Mouse (Mus musculus) limb, embryonic 12.5 days (tissue): ENCODE results near the gene U2af2. TPM values are rescaled to one million over a fixed set of nuclear protein-coding genes. Genes with fewer than 3 reads are reported as not detected.

Source experiments
- ATAC-seq: fragments of 200-750 bp; cut with Nextera tagmentation; 2 replicates; pipeline ENCODE4 v1.8.0; 2017; ENCODE audit warnings: low read depth, moderate TSS enrichment; ENCODE audit not compliant: insufficient number of reproducible peaks, insufficient read depth, low FRiP score, low TSS enrichment
- H3K27ac ChIP-seq: fragments of 300-500 bp; sonication (generic); 2 replicates; pipeline ENCODE4 v1.5.1; 2016; ENCODE audit warnings: mild to moderate bottlenecking, moderate library complexity
- H3K27me3 ChIP-seq: fragments of 300-500 bp; sonication (generic); 2 replicates; pipeline ENCODE4 v1.6.1; 2016; ENCODE audit warnings: mild to moderate bottlenecking, moderate library complexity
- H3K36me3 ChIP-seq: fragments of 300-500 bp; sonication (generic); 2 replicates; pipeline ENCODE4 v1.6.1; 2016; ENCODE audit warnings: mild to moderate bottlenecking, moderate library complexity
- H3K4me1 ChIP-seq: fragments of 300-500 bp; sonication (generic); replicated peaks from 2 replicates; pipeline ENCODE4 v1.6.1; 2016
- H3K4me2 ChIP-seq: fragments of 300-500 bp; sonication (generic); 2 replicates; pipeline ENCODE4 v1.6.1; 2016; ENCODE audit warnings: mild to moderate bottlenecking, moderate library complexity
- H3K4me3 ChIP-seq: fragments of 300-500 bp; sonication (generic); replicated peaks from 2 replicates; pipeline ENCODE4 v1.5.1; 2016; ENCODE audit warnings: mild to moderate bottlenecking
- H3K9ac ChIP-seq: fragments of 300-500 bp; sonication (generic); replicated peaks from 2 replicates; pipeline ENCODE4 v1.6.1; 2016; ENCODE audit warnings: mild to moderate bottlenecking, moderate library complexity
- H3K9me3 ChIP-seq: fragments of 300-500 bp; sonication (generic); 2 replicates; pipeline ENCODE4 v1.6.1; 2016; ENCODE audit warnings: mild to moderate bottlenecking, moderate library complexity
- WGBS: fragments of 180-500 bp; shearing (Covaris S2); methylation state at CpG from one replicate; pipeline ENCODE4 v1.1.7; 2016; 5-methylcytosine and 5-hydroxymethylcytosine counted together
- polyA plus RNA-seq: library from polyadenylated mRNA; unstranded; fragments of >200 nt; fragmentation: Nextera tagmentation; extraction: Ambion mirVana; gene quantifications from 2 replicates; pipeline ENCODE4 v1.2.1, GENCODE M21; 2016

Gene U2af2
- polyA plus RNA-seq, 1 experiment from 2014 or later: 175 TPM

- Histone ChIP-seq H3K27ac (no peak overlapping the region), H3K4me3 (peak overlapping the region; percentile 61), H3K4me2 (peak overlapping the region; percentile 83), H3K27me3 (peaks cover 74% of the 10 kb centered on the region), H3K9ac (peak overlapping the region; percentile 84), H3K4me1 (peaks cover 54% of the 10 kb centered on the region), H3K9me3 (0 out of 2 replicates have a peak, but pooled peaks cover 3% of the 10 kb centered on the region), H3K36me3 (0 out of 2 replicates have a peak, but pooled peaks cover 3% of the 10 kb centered on the region)
- no peak for ATAC-seq
- WGBS: 2% methylated on average over 52 of the region's 55 CpGs
Measured at GRCm38 (mm10) chr7:5056651-5057263, 5.2 kb upstream of the U2af2 start.

- H3K9ac ChIP-seq: peak overlapping the region; percentile 84; the same call in 1 of the 2 replicates
- 0 out of 2 replicates have a peak, but pooled peaks cover 3% of the 10 kb centered on the region for H3K36me3 ChIP-seq
- H3K27ac ChIP-seq: no peak overlapping the region
- H3K9me3 ChIP-seq: 0 out of 2 replicates have a peak, but pooled peaks cover 3% of the 10 kb centered on the region
- no peak for ATAC-seq
- H3K4me3 ChIP-seq: peak overlapping the region; percentile 61
- peaks cover 68% of the 10 kb centered on the region for H3K27me3 ChIP-seq
- H3K4me1 ChIP-seq: peaks cover 48% of the 10 kb centered on the region
- H3K4me2 ChIP-seq: peak overlapping the region; percentile 83
- WGBS: 30% methylated on average over 8 of the region's 8 CpGs
Measured at GRCm38 (mm10) chr7:5057381-5057780, 4.6 kb upstream of the U2af2 start.

GRCm38 (mm10) chr7:5057804-5058203 is 4.1 kb upstream of the U2af2 start:
- ATAC-seq: no peak
- no peak overlapping the region for H3K27ac ChIP-seq
- 35% methylated on average over 11 of the region's 11 CpGs for WGBS
- H3K4me3 ChIP-seq: peak overlapping the region; percentile 61
- no peak overlapping the region for H3K9ac ChIP-seq
- H3K4me1 ChIP-seq: peaks cover 44% of the 10 kb centered on the region
- H3K36me3 ChIP-seq: 0 out of 2 replicates have a peak, but pooled peaks cover 3% of the 10 kb centered on the region
- H3K9me3 ChIP-seq: 0 out of 2 replicates have a peak, but pooled peaks cover 3% of the 10 kb centered on the region
- peak overlapping the region; percentile 83 for H3K4me2 ChIP-seq
- peaks cover 63% of the 10 kb centered on the region for H3K27me3 ChIP-seq

GRCm38 (mm10) chr7:5058631-5059030 is 3.3 kb upstream of the U2af2 start:
- 93% methylated on average over 1 of the region's 1 CpGs for WGBS
- H3K27ac ChIP-seq: no peak overlapping the region
- no peaks in the 10 kb centered on the region for H3K9me3 ChIP-seq
- no peaks in the 10 kb centered on the region for H3K36me3 ChIP-seq
- H3K4me2 ChIP-seq: no peak overlapping the region
- no peak for ATAC-seq
- H3K4me3 ChIP-seq: no peak overlapping the region
- no peak overlapping the region for H3K9ac ChIP-seq
- H3K4me1 ChIP-seq: peaks cover 40% of the 10 kb centered on the region
- H3K27me3 ChIP-seq: peaks cover 55% of the 10 kb centered on the region

GRCm38 (mm10) chr7:5059421-5059820 is 2.5 kb upstream of the U2af2 start:
- 95% methylated on average over 12 of the region's 12 CpGs for WGBS
- no peak for ATAC-seq
- Histone ChIP-seq H3K4me1 (peaks cover 40% of the 10 kb centered on the region), H3K9ac (no peak overlapping the region), H3K27me3 (peaks cover 47% of the 10 kb centered on the region), H3K4me2 (no peak overlapping the region), H3K36me3 (no peaks in the 10 kb centered on the region), H3K9me3 (no peaks in the 10 kb centered on the region), H3K27ac (no peak overlapping the region), H3K4me3 (peak overlapping the region; percentile 69; the same call in 1 of the 2 replicates)

- H3K36me3 ChIP-seq: no peaks in the 10 kb centered on the region; the same call in 1 of the 2 replicates
- H3K9me3 ChIP-seq: no peaks in the 10 kb centered on the region
- ATAC-seq: peak; percentile 6; the same call in 1 of the 2 replicates
- peaks cover 43% of the 10 kb centered on the region for H3K4me1 ChIP-seq
- peak overlapping the region; percentile 86 for H3K4me2 ChIP-seq
- 4% methylated on average over 27 of the region's 27 CpGs for WGBS
- H3K27ac ChIP-seq: peak overlapping the region; percentile 99
- H3K9ac ChIP-seq: peak overlapping the region; percentile 89
- H3K4me3 ChIP-seq: peak overlapping the region; percentile 69
- peaks cover 39% of the 10 kb centered on the region for H3K27me3 ChIP-seq
Measured at GRCm38 (mm10) chr7:5060239-5060731, 1.7 kb upstream of the U2af2 start.

- no peaks in the 10 kb centered on the region for H3K9me3 ChIP-seq
- peaks cover 30% of the 10 kb centered on the region for H3K27me3 ChIP-seq
- peak overlapping the region; percentile 86 for H3K4me2 ChIP-seq
- under 1% methylated on average over 54 of the region's 60 CpGs for WGBS
- ATAC-seq: peak; percentile 87
- H3K27ac ChIP-seq: peak overlapping the region; percentile 99
- H3K36me3 ChIP-seq: peaks cover 5% of the 10 kb centered on the region
- peaks cover 42% of the 10 kb centered on the region for H3K4me1 ChIP-seq
- H3K4me3 ChIP-seq: peak overlapping the region; percentile 69
- peak overlapping the region; percentile 89 for H3K9ac ChIP-seq
Measured at GRCm38 (mm10) chr7:5060944-5061773, 784 bp upstream of the U2af2 start.

- Histone ChIP-seq H3K9me3 (no peaks in the 10 kb centered on the region), H3K9ac (peak overlapping the region; percentile 89), H3K27me3 (peaks cover 17% of the 10 kb centered on the region), H3K4me1 (peaks cover 35% of the 10 kb centered on the region), H3K4me2 (peak overlapping the region; percentile 86), H3K36me3 (peaks cover 18% of the 10 kb centered on the region), H3K27ac (peak overlapping the region; percentile 99), H3K4me3 (peak overlapping the region; percentile 69)
- peak; percentile 27 for ATAC-seq
- under 1% methylated on average over 49 of the region's 51 CpGs for WGBS
Measured at GRCm38 (mm10) chr7:5062360-5063001, 538 bp downstream of the U2af2 start.

GRCm38 (mm10) chr7:5064886-5065285 is 2.9 kb downstream of the U2af2 start:
- Histone ChIP-seq H3K27ac (no peak overlapping the region), H3K36me3 (peaks cover 42% of the 10 kb centered on the region), H3K4me2 (no peak overlapping the region), H3K27me3 (no peaks in the 10 kb centered on the region), H3K9me3 (no peaks in the 10 kb centered on the region), H3K4me1 (peaks cover 24% of the 10 kb centered on the region), H3K4me3 (no peak overlapping the region), H3K9ac (no peak overlapping the region)
- ATAC-seq: no peak
- WGBS: 86% methylated on average over 6 of the region's 6 CpGs

- H3K36me3 ChIP-seq: peaks cover 98% of the 10 kb centered on the region
- 84% methylated on average over 1 of the region's 1 CpGs for WGBS
- no peak overlapping the region for H3K4me2 ChIP-seq
- no peak for ATAC-seq
- no peak overlapping the region for H3K27ac ChIP-seq
- no peaks in the 10 kb centered on the region for H3K27me3 ChIP-seq
- no peak overlapping the region for H3K4me3 ChIP-seq
- no peak overlapping the region; the same call in 1 of the 2 replicates for H3K9ac ChIP-seq
- H3K9me3 ChIP-seq: no peaks in the 10 kb centered on the region
- no peaks in the 10 kb centered on the region for H3K4me1 ChIP-seq
Measured at GRCm38 (mm10) chr7:5073586-5073985, 11.6 kb downstream of the U2af2 start.

- no peak overlapping the region for H3K4me3 ChIP-seq
- no peaks in the 10 kb centered on the region for H3K9me3 ChIP-seq
- WGBS: 95% methylated on average over 5 of the region's 5 CpGs
- H3K4me2 ChIP-seq: no peak overlapping the region
- peaks cover 91% of the 10 kb centered on the region for H3K36me3 ChIP-seq
- no peaks in the 10 kb centered on the region for H3K4me1 ChIP-seq
- no peak overlapping the region for H3K27ac ChIP-seq
- ATAC-seq: no peak
- no peaks in the 10 kb centered on the region for H3K27me3 ChIP-seq
- H3K9ac ChIP-seq: no peak overlapping the region
Measured at GRCm38 (mm10) chr7:5074984-5075383, 13.0 kb downstream of the U2af2 start.
